Mouse (Mus musculus): Measurements from ENCODE around the gene Bnipl.

DNA sequence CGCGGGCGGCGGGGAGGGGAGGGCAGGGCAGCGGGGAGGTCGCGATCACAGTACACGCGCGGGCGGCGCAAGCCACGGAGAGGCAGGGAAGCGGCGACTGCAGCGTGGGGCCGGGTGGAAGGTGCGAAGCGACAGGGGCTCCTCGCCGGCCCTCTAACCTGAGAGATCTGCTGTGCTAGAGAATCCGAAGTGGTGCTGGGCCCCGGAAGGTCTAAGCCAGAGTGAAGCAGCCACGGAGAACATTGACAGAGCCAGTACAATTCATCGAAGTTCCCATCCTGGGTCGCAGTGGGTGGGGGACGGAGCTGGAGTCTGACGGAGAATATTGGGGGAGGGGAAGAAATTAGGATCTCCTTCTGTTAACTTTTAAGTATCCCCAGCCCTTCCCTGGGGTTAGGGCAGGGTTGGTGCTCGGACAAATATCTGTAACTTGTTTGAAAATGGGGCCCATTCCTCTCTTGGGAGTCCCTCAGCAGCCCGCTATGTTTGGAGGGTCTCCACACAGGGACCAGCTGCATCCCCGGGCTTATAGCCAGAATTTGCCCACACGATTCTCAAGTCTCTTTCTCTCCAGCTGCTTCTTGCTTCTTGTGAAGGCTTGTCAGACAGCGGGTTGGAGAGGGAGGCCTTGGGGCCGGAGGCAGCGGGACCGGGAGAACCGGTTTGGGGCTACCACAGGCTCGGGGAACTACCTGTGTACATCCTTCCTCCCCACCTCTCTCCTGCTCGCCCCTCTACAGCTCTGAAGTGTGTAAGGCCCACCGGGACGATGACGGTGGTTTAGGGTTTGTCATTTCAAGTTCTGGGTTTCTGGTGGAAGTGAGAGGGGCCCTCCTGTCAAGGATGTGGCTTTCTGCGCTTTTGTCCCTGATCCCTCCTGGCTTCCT, 21.9 kb downstream of the Bnipl start:
- no peak for TF ChIP-seq CTCF (conservative IDR thresholded peaks at IDR 0.05; ENCODE audit: insufficient read depth, insufficient read length, low read depth, low read length)
- no peak for TF ChIP-seq POLR2A (IDR thresholded peaks at IDR 0.05; ENCODE audit: low read depth, low read length)

All from kidney, adult 2 months (tissue).